Mouse (Mus musculus) limb, embryonic 12.5 days (tissue): ENCODE measurements around the gene Mmd2. TPM values are rescaled to one million over a fixed set of nuclear protein-coding genes. Genes with fewer than 3 reads are reported as not detected.

Experiments used
- ATAC-seq: fragments of 200-750 bp; cut with Nextera tagmentation; 2 replicates; pipeline ENCODE4 v1.8.0; 2017; ENCODE audit warnings: low read depth, moderate TSS enrichment; ENCODE audit not compliant: insufficient number of reproducible peaks, insufficient read depth, low FRiP score, low TSS enrichment
- H3K27ac ChIP-seq: fragments of 300-500 bp; sonication (generic); 2 replicates; pipeline ENCODE4 v1.5.1; 2016; ENCODE audit warnings: mild to moderate bottlenecking, moderate library complexity
- H3K27me3 ChIP-seq: fragments of 300-500 bp; sonication (generic); 2 replicates; pipeline ENCODE4 v1.6.1; 2016; ENCODE audit warnings: mild to moderate bottlenecking, moderate library complexity
- H3K36me3 ChIP-seq: fragments of 300-500 bp; sonication (generic); 2 replicates; pipeline ENCODE4 v1.6.1; 2016; ENCODE audit warnings: mild to moderate bottlenecking, moderate library complexity
- H3K4me1 ChIP-seq: fragments of 300-500 bp; sonication (generic); replicated peaks from 2 replicates; pipeline ENCODE4 v1.6.1; 2016
- H3K4me2 ChIP-seq: fragments of 300-500 bp; sonication (generic); 2 replicates; pipeline ENCODE4 v1.6.1; 2016; ENCODE audit warnings: mild to moderate bottlenecking, moderate library complexity
- H3K4me3 ChIP-seq: fragments of 300-500 bp; sonication (generic); replicated peaks from 2 replicates; pipeline ENCODE4 v1.5.1; 2016; ENCODE audit warnings: mild to moderate bottlenecking
- H3K9ac ChIP-seq: fragments of 300-500 bp; sonication (generic); replicated peaks from 2 replicates; pipeline ENCODE4 v1.6.1; 2016; ENCODE audit warnings: mild to moderate bottlenecking, moderate library complexity
- H3K9me3 ChIP-seq: fragments of 300-500 bp; sonication (generic); 2 replicates; pipeline ENCODE4 v1.6.1; 2016; ENCODE audit warnings: mild to moderate bottlenecking, moderate library complexity
- WGBS: fragments of 180-500 bp; shearing (Covaris S2); methylation state at CpG from one replicate; pipeline ENCODE4 v1.1.7; 2016; 5-methylcytosine and 5-hydroxymethylcytosine counted together
- polyA plus RNA-seq: library from polyadenylated mRNA; unstranded; fragments of >200 nt; fragmentation: Nextera tagmentation; extraction: Ambion mirVana; gene quantifications from 2 replicates; pipeline ENCODE4 v1.2.1, GENCODE M21; 2016

Mmd2 gene
- polyA plus RNA-seq, 1 experiment from 2014 or later: 1.2 TPM

DNA sequence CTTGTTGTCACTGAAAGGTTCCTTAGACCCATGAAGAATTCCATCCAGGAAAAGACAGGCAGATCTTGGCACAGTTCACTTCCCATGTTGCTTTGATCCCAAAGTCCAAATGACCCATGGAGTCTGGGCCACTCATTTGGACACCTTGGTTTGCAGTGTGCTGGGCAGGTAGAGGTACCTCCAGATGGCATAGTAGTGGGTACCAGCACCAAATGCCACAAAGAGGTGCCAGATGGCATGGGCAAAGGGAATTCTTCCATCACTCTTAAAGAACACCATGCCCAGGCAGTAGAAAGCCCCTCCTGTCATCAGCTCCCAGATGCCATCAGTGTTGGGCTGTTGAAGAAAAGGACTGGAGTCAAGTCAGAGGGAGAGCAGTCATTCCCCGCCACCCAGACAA is 44.0 kb downstream of the Mmd2 start:
- no peak overlapping the region for H3K9ac ChIP-seq
- no peak for ATAC-seq
- H3K9me3 ChIP-seq: peaks cover 14% of the 10 kb centered on the region
- 81% methylated on average over 1 of the region's 1 CpGs for WGBS
- no peak overlapping the region for H3K4me2 ChIP-seq
- no peak overlapping the region for H3K27ac ChIP-seq
- no peaks in the 10 kb centered on the region for H3K4me1 ChIP-seq
- no peak overlapping the region for H3K4me3 ChIP-seq
- H3K27me3 ChIP-seq: no peaks in the 10 kb centered on the region
- no peaks in the 10 kb centered on the region for H3K36me3 ChIP-seq

DNA sequence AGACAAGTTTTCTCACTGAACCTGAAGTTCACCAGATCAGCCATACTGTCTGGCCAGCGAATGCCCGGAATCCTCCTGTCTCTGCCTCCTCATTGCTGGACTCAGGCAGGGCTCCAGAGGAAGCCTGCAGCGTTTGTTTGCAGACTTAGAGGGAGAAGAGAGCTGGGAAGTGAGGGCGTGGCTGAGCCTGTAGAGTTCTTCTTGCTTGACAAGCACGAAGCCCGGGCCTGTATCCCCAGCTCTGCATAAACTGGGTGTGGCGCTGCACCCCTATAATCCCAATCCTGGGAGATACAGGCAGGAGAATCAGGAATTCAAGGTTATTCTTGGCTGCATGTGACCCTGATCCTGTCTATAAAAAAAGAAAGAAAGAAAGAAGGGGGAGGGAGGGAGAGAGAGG is 48.3 kb downstream of the Mmd2 start:
- H3K4me1 ChIP-seq: no peaks in the 10 kb centered on the region
- no peaks in the 10 kb centered on the region for H3K27me3 ChIP-seq
- H3K4me3 ChIP-seq: no peak overlapping the region
- no peak overlapping the region for H3K9ac ChIP-seq
- ATAC-seq: no peak
- H3K4me2 ChIP-seq: no peak overlapping the region
- no peaks in the 10 kb centered on the region for H3K36me3 ChIP-seq
- H3K9me3 ChIP-seq: no peaks in the 10 kb centered on the region
- 53% methylated on average over 7 of the region's 7 CpGs for WGBS
- H3K27ac ChIP-seq: no peak overlapping the region

DNA sequence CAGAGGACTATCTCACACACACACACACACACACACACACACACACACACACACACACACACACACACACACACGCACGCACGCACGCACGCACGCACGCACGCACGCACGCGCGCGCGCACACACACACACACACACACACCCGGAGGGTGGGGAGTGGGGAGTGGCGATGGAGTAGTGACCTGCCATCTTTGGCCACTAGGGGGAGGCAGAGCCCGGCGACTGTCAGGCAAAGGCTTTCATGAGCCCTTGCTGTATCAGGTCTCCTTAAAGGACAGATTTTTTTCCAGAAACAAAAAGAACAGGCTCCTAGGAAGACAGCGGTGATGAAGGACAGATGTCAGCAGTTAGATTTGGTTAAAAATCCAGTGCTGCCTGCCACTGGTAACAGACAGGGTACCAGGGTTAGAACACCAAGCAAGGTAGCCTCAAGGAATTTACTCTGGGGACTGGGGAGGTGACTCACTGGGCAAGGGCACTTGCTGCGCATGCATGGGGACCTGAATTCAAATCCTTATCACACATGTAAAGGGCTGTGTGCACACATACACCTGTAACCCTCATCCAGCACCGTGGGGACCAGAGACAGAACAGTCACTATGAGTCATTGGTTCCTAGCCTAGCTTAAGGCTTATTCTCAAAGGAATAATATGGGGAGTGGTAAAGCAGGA is 51.1 kb downstream of the Mmd2 start:
- Histone ChIP-seq H3K27me3 (no peaks in the 10 kb centered on the region), H3K9ac (no peak overlapping the region), H3K4me3 (no peak overlapping the region), H3K4me1 (no peaks in the 10 kb centered on the region), H3K4me2 (peak overlapping the region; percentile 30), H3K9me3 (no peaks in the 10 kb centered on the region), H3K27ac (no peak overlapping the region), H3K36me3 (no peaks in the 10 kb centered on the region)
- 0 out of 2 replicates have a peak, but pooled peaks have one; percentile 50 for ATAC-seq
- 13% methylated on average over 19 of the region's 21 CpGs for whole genome bisulfite sequencing

- H3K4me2 ChIP-seq: no peak overlapping the region
- no peak overlapping the region for H3K9ac ChIP-seq
- no peaks in the 10 kb centered on the region for H3K9me3 ChIP-seq
- no peaks in the 10 kb centered on the region for H3K4me1 ChIP-seq
- no peaks in the 10 kb centered on the region for H3K27me3 ChIP-seq
- WGBS: 97% methylated on average over 4 of the region's 4 CpGs
- ATAC-seq: no peak
- no peak overlapping the region for H3K4me3 ChIP-seq
- no peaks in the 10 kb centered on the region for H3K36me3 ChIP-seq
- no peak overlapping the region for H3K27ac ChIP-seq
Observed at GRCm38 (mm10) chr5:142556721-142557120, 51.9 kb downstream of the Mmd2 start.

- H3K4me1 ChIP-seq: no peaks in the 10 kb centered on the region
- no peak overlapping the region for H3K9ac ChIP-seq
- H3K9me3 ChIP-seq: no peaks in the 10 kb centered on the region
- 85% methylated on average over 5 of the region's 5 CpGs for WGBS
- H3K4me3 ChIP-seq: no peak overlapping the region
- H3K27ac ChIP-seq: no peak overlapping the region
- H3K36me3 ChIP-seq: no peaks in the 10 kb centered on the region
- no peak overlapping the region for H3K4me2 ChIP-seq
- ATAC-seq: no peak
- no peaks in the 10 kb centered on the region for H3K27me3 ChIP-seq
Observed at GRCm38 (mm10) chr5:142555866-142556265, 52.7 kb downstream of the Mmd2 start.

- Histone ChIP-seq H3K4me3 (peak within 1 kb of the TSS; percentile 59), H3K27me3 (peaks cover 12% of the 10 kb centered on the region), H3K9ac (peak within 1 kb of the TSS; percentile 57), H3K4me2 (peak within 1 kb of the TSS; percentile 99), H3K4me1 (peaks cover 22% of the 10 kb centered on the region), H3K36me3 (no peaks in the 10 kb centered on the region), H3K27ac (peak within 1 kb of the TSS; percentile 60; the same call in 1 of the 2 replicates), H3K9me3 (no peaks in the 10 kb centered on the region)
- WGBS: 3% methylated on average over 79 of the region's 80 CpGs
- ATAC-seq: peak; percentile 80
Observed at GRCm38 (mm10) chr5:142550706-142551652, 57.6 kb downstream of the Mmd2 start, which contains the start of gene Radil. TSS of gene Radil (minus strand) at chr5:142551098.

DNA sequence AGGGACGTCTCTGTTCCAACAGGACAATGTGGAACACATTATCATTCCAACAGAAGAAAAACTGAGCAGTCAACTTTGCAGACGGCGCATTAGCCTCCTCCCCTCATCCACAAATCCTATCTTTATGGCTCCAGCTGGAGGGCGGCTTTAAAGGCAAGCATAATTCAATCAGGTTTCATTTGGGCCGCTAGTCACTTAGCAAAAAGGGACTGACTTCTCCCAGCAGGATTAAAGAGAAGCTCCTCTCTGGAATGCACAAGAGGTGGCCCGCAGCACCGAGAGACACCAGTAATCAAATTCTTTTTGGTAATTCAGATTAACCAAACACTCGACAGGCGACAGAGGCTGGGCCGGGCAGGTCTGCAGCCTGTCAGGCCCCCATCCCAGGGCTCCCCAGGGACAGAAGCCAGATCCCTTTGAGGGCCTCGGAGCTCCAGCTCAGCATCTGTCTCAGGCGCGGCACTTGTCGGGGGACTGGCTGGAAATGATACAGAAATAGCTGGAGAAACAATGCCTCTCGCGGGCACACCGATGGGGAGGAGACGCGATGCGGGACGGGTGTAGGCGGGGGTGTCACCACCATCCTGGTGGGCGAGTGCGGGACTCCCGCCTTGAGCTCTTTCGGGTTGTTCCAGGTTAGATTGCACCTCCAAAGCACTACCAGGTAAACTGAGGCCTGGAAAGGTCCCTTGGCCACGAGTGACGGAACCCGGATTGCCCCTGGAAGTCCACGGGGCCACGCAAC is 58.5 kb downstream of the Mmd2 start:
- WGBS: under 1% methylated on average over 31 of the region's 31 CpGs
- ATAC-seq: peak; percentile 22; the same call in 1 of the 2 replicates
- peaks cover 12% of the 10 kb centered on the region for H3K27me3 ChIP-seq

DNA sequence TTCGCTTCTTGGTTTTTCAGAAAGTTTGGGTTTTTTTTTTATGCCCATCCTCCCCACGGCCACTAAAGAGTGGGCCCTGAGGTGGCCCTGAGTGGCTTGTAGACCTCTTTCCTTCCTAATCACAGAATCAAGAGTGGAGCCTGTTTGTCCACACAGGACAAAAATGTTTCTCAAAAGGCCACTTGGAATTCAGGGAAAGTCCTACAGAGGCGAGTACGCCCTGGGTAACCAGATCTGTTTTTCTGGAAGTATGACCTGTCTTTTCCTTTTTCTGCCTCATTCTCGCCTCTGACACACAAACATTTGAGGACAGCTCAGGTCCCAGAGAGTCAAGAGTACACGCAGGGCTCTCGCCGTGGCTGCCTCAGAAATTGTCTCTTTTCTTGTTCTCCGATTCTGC is 59.2 kb downstream of the Mmd2 start:
- H3K4me3 ChIP-seq: no peak overlapping the region
- no peaks in the 10 kb centered on the region for H3K36me3 ChIP-seq
- WGBS: 35% methylated on average over 9 of the region's 9 CpGs
- H3K4me1 ChIP-seq: peaks cover 31% of the 10 kb centered on the region
- no peaks in the 10 kb centered on the region for H3K9me3 ChIP-seq
- H3K9ac ChIP-seq: no peak overlapping the region
- ATAC-seq: no peak
- peak overlapping the region; percentile 60; the same call in 1 of the 2 replicates for H3K27ac ChIP-seq
- H3K4me2 ChIP-seq: no peak overlapping the region
- H3K27me3 ChIP-seq: peaks cover 12% of the 10 kb centered on the region

More for the DNA sequence above, 58.5 kb downstream of the Mmd2 start:
- H3K9ac ChIP-seq: peak overlapping the region; percentile 57
- peaks cover 24% of the 10 kb centered on the region for H3K4me1 ChIP-seq
- peak overlapping the region; percentile 60; the same call in 1 of the 2 replicates for H3K27ac ChIP-seq
- no peaks in the 10 kb centered on the region for H3K36me3 ChIP-seq
- no peaks in the 10 kb centered on the region for H3K9me3 ChIP-seq
- H3K4me3 ChIP-seq: peak overlapping the region; percentile 59
- H3K4me2 ChIP-seq: peak overlapping the region; percentile 99

GRCm38 (mm10) chr5:142547066-142547465 is 61.5 kb downstream of the Mmd2 start:
- 84% methylated on average over 3 of the region's 3 CpGs for WGBS
- Histone ChIP-seq H3K4me2 (no peak overlapping the region), H3K27ac (no peak overlapping the region), H3K36me3 (no peaks in the 10 kb centered on the region), H3K4me1 (peaks cover 31% of the 10 kb centered on the region), H3K4me3 (no peak overlapping the region), H3K9ac (no peak overlapping the region), H3K9me3 (no peaks in the 10 kb centered on the region), H3K27me3 (peaks cover 12% of the 10 kb centered on the region)
- ATAC-seq: no peak

DNA sequence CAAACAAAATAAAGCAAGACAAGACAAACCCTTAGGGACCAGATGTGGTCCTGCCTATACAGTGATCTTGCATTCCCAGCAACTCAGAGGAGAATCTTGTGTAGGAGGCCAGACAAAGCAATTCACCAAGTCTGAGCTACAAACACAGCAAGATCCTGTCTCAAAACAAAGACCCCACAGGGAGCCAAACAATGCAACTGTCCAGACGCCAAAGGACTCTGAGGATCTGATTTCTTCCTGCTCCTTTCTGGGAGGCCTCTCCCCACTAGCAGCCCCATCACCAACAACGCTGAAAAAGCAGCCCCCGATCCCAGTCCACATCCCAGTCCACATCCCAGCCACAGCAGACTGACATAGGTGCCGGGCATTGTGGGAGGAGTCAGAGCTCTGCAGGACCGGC is 62.3 kb downstream of the Mmd2 start:
- Histone ChIP-seq H3K27me3 (peaks cover 12% of the 10 kb centered on the region), H3K4me1 (peaks cover 31% of the 10 kb centered on the region), H3K27ac (no peak overlapping the region), H3K4me2 (no peak overlapping the region), H3K4me3 (no peak overlapping the region), H3K9me3 (no peaks in the 10 kb centered on the region), H3K36me3 (no peaks in the 10 kb centered on the region), H3K9ac (no peak overlapping the region)
- ATAC-seq: no peak
- WGBS: 30% methylated on average over 5 of the region's 5 CpGs
